Mouse (Mus musculus) intestine, postnatal 0 days (tissue): ENCODE data around the gene Adam1a. TPM values are rescaled to one million over a fixed set of nuclear protein-coding genes. Genes with fewer than 3 reads are reported as not detected.
"Not testable (repeated sequence)": the region's sequence is repeated elsewhere in the genome, so short reads cannot be mapped to it uniquely, and the experiment has no call there.

Experiments
- ATAC-seq: fragments of 200-750 bp; cut with Nextera tagmentation; 2 replicates; pipeline ENCODE4 v1.8.0; 2017; ENCODE audit warnings: mild to moderate bottlenecking, moderate TSS enrichment, moderate library complexity
- H3K27ac ChIP-seq: fragments of 300-500 bp; sonication (generic); 2 replicates; pipeline ENCODE4 v1.5.1; 2014; ENCODE audit warnings: mild to moderate bottlenecking, low read depth, low read length, moderate library complexity
- H3K27me3 ChIP-seq: fragments of 300-500 bp; sonication (generic); replicated peaks from 2 replicates; pipeline ENCODE4 v1.6.1; 2014; ENCODE audit warnings: low read length, mixed read lengths; ENCODE audit not compliant: control insufficient read depth, insufficient read depth
- H3K36me3 ChIP-seq: fragments of 300-500 bp; sonication (generic); 2 replicates; pipeline ENCODE4 v1.6.1; 2014; ENCODE audit warnings: mild to moderate bottlenecking, moderate library complexity; ENCODE audit not compliant: control insufficient read depth, insufficient read depth
- H3K4me1 ChIP-seq: fragments of 300-500 bp; sonication (generic); replicated peaks from 2 replicates; pipeline ENCODE4 v1.6.1; 2014; ENCODE audit warnings: antibody characterized with exemption, low read length, mixed read lengths; ENCODE audit not compliant: control insufficient read depth, insufficient read depth
- H3K4me2 ChIP-seq: fragments of 300-500 bp; sonication (generic); replicated peaks from 2 replicates; pipeline ENCODE4 v1.6.1; 2014; ENCODE audit warnings: low read depth, mild to moderate bottlenecking, moderate library complexity
- H3K4me3 ChIP-seq: fragments of 300-500 bp; sonication (generic); 2 replicates; pipeline ENCODE4 v1.5.1; 2014; ENCODE audit warnings: low read depth, low read length
- H3K9ac ChIP-seq: fragments of 300-500 bp; sonication (generic); 2 replicates; pipeline ENCODE4 v1.6.1; 2014; ENCODE audit warnings: mild to moderate bottlenecking, low read depth, low read length
- H3K9me3 ChIP-seq: fragments of 300-500 bp; sonication (generic); 2 replicates; pipeline ENCODE4 v1.6.1; 2016; ENCODE audit warnings: mixed run types; ENCODE audit not compliant: control insufficient read depth
- CTCF ChIP-seq: sonication (generic); IDR thresholded peaks from 2 replicates; pipeline ENCODE4 v1.5.1; 2016; ENCODE audit warnings: low read depth, mild to moderate bottlenecking, control low read depth, antibody characterized with exemption, moderate library complexity
- WGBS: fragments of 180-500 bp; shearing (Covaris S2); extraction: QIAGEN DNeasy Blood & Tissue Kit; methylation state at CpG from one replicate; pipeline ENCODE4 v1.1.7; 2014; 5-methylcytosine and 5-hydroxymethylcytosine counted together
- polyA plus RNA-seq: library from polyadenylated mRNA; unstranded; fragments of >200 nt; fragmentation: Nextera tagmentation; extraction: Ambion mirVana; gene quantifications from 2 replicates; pipeline ENCODE4 v1.2.1, GENCODE M21; 2015

The Adam1a gene
- polyA plus RNA-seq, 1 experiment from 2014 or later: 0.39 TPM

DNA sequence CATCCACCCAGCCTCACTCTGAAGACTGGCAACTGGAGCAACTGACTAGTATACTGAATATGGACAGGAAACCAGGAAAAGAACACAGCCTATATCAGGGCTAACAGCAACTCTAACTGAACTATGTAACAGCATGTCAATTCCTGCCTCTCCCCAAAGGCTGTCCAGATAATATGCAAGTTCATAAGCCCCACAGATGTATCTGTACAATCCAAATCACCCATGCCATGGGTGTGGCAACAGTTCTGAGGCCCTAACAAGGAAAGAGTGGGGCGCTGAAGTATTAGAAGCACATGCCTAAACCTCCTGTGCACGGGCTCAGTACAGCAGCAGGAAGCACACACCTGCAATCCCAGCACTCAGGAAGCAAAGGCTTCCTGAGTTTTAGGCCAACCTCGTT lies 10.2 kb downstream of the Adam1a start:
- TF ChIP-seq CTCF: no peak
- peak; percentile 25; the same call in 1 of the 2 replicates for ATAC-seq
- no peak overlapping the region for H3K4me2 ChIP-seq
- no peaks in the 10 kb centered on the region for H3K9me3 ChIP-seq
- H3K36me3 ChIP-seq: peaks cover 73% of the 10 kb centered on the region
- 69% methylated on average over 3 of the region's 3 CpGs for WGBS
- H3K9ac ChIP-seq: no peak overlapping the region
- H3K4me3 ChIP-seq: no peak overlapping the region
- no peaks in the 10 kb centered on the region for H3K4me1 ChIP-seq
- H3K27me3 ChIP-seq: no peaks in the 10 kb centered on the region
- H3K27ac ChIP-seq: no peak overlapping the region

GRCm38 (mm10) chr5:121534521-121534920 lies 10.8 kb downstream of the Adam1a start:
- no peak overlapping the region for H3K4me2 ChIP-seq

GRCm38 (mm10) chr5:121526961-121527360 lies 18.3 kb downstream of the Adam1a start:
- Histone ChIP-seq H3K27me3 (no peaks in the 10 kb centered on the region), H3K9me3 (no peaks in the 10 kb centered on the region), H3K9ac (no peak overlapping the region), H3K4me3 (no peak overlapping the region), H3K27ac (no peak overlapping the region), H3K36me3 (peaks cover 76% of the 10 kb centered on the region), H3K4me1 (no peaks in the 10 kb centered on the region), H3K4me2 (no peak overlapping the region)
- ATAC-seq: no peak
- 75% methylated on average over 8 of the region's 8 CpGs for WGBS
- TF ChIP-seq CTCF: no peak

More at GRCm38 (mm10) chr5:121534521-121534920, 10.8 kb downstream of the Adam1a start:
- Histone ChIP-seq H3K36me3 (peaks cover 78% of the 10 kb centered on the region), H3K27me3 (no peaks in the 10 kb centered on the region), H3K9me3 (no peaks in the 10 kb centered on the region), H3K9ac (no peak overlapping the region), H3K4me3 (no peak overlapping the region), H3K27ac (no peak overlapping the region), H3K4me1 (no peaks in the 10 kb centered on the region)
- peak; percentile 52; the same call in 1 of the 2 replicates for TF ChIP-seq CTCF
- ATAC-seq: no peak
- 90% methylated on average over 5 of the region's 5 CpGs for WGBS

- H3K9me3 ChIP-seq: no peaks in the 10 kb centered on the region
- no peaks in the 10 kb centered on the region for H3K4me1 ChIP-seq
- no peak for TF ChIP-seq CTCF
- no peak overlapping the region for H3K9ac ChIP-seq
- no peaks in the 10 kb centered on the region for H3K27me3 ChIP-seq
- H3K4me3 ChIP-seq: no peak overlapping the region
- H3K27ac ChIP-seq: no peak overlapping the region
- ATAC-seq: no peak
- WGBS: 88% methylated on average over 7 of the region's 7 CpGs
- peaks cover 74% of the 10 kb centered on the region for H3K36me3 ChIP-seq
- no peak overlapping the region for H3K4me2 ChIP-seq
Measured at GRCm38 (mm10) chr5:121526526-121526925, 18.8 kb downstream of the Adam1a start.

GRCm38 (mm10) chr5:121525774-121526450 lies 19.4 kb downstream of the Adam1a start:
- no peak overlapping the region for H3K4me2 ChIP-seq

GRCm38 (mm10) chr5:121519758-121520157 lies 25.5 kb downstream of the Adam1a start:
- not testable (repeated sequence) for H3K27me3 ChIP-seq, H3K4me3 ChIP-seq, H3K4me1 ChIP-seq, H3K9me3 ChIP-seq, H3K9ac ChIP-seq, ATAC-seq, H3K4me2 ChIP-seq, H3K27ac ChIP-seq
- peaks cover 34% of the 10 kb centered on the region for H3K36me3 ChIP-seq
- WGBS: 90% methylated on average over 10 of the region's 17 CpGs

More at GRCm38 (mm10) chr5:121525774-121526450, 19.4 kb downstream of the Adam1a start:
- ATAC-seq: no peak
- peaks cover 74% of the 10 kb centered on the region for H3K36me3 ChIP-seq
- no peak overlapping the region for H3K27ac ChIP-seq
- no peak overlapping the region for H3K9ac ChIP-seq
- no peaks in the 10 kb centered on the region for H3K9me3 ChIP-seq
- no peak overlapping the region for H3K4me3 ChIP-seq
- no peaks in the 10 kb centered on the region for H3K27me3 ChIP-seq
- whole genome bisulfite sequencing: 87% methylated on average over 14 of the region's 14 CpGs
- no peaks in the 10 kb centered on the region for H3K4me1 ChIP-seq
- TF ChIP-seq CTCF: no peak
